Mouse (Mus musculus): ENCODE measurements around the gene Adcy10.
A peak's percentile ranks its signal among the peaks of the same experiment; 100 is the strongest.

Gene Adcy10

DNA sequence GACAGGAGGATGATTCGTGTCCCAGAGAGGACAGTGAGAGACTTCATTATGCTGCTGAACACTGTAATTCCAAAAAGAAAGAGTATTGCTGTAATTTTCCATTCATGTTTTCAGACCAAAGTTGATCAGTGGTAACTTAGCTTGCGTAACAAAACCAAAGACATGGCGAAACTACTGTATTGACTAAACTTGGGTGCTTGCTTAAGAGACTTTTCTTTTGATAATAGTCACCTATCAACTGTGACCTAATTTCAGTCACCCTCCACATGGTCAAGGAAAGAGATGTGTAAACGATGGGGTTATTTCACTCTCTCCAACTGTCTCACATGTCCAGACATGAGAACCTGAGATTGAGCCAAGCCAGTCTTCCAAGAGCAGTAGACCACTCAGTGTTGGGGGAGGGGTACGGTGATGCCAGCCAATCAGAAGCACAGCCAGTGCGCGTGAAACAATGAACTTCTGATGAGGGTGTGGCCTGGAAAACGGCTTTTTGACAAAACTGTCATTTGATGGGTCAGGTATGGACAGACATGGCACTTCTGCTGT lies at the start of gene Adcy10:
TSS of gene Adcy10 (plus strand) at position 496 of the 546 bp plus-strand sequence.
- no peak for DNase-seq (ENCODE audit: low spot score)

DNA sequence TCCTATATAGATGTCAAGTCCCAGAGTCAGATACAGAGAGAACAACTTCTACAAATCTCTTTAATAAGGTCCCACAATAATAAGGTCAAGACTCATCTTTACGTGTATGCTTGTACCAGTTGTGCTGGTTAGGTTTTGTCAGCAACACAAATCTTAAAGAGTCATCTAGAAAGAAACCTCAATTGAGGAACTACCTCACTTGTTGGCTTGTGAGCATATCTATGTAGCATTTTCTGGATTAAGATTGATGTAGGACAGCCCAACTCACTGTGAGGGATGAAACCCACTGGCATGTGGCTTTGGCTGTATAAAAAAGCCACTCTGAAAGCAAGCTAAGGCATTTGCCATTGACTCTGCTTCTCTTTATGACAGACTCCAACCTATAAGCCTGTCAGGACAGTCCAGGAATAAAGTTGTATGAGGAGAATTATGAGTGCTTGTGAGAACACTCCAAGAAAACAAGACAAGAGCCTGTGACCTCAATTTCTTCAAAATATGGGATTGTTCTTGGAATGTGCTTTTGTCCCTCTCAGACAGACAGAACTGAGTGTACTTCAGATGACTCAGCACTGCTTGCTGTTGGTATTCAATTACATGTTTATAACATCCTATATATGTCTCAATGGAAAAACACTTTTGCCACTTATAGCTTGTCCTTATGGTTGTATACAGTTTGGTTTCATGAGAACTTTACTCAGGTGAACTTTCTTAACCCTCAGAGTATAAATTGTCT lies 46.5 kb upstream of the Adcy10 start:
- no peak for DNase-seq (ENCODE audit: low spot score)

DNA sequence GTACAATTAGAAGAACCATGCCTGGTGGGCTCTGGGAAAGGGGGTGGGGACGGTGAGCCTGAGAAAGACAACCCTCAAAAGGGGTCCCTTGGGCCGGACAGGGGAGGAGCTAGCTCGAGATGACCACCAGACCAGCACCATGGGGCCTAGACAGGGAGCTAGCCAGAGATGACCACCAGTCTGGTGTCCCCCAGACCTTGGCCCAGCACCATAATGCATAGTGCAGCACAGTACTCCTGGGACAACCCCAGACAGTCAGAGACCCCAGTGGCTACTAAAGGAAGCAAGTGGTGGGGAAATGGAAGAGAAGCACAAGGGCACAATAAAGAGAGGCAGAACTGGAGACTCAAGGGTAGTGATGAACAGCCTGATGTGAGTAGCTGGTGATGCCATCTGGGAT lies 44.2 kb upstream of the Adcy10 start:
- no peak for DNase-seq (ENCODE audit: low spot score)

DNA sequence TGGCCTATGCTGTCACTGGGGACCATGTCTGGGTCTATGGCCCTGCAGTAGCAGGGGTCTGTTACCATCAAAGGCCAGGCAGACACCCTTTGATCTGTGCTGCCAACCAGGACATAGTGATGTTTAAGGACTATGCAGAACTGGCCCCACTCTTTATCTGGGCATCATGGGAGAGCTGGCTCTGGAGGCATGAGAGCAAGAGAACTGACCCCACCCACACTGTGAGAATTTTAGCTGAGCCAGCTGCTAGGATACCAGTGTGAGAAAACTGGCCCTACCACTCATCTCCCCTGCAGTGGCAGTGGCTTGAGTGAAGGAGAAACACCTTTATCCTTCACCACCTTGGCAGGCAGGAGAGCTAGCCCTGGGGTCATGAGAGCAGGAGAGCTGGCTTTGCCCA lies 43.8 kb upstream of the Adcy10 start:
- no peak for DNase-seq (ENCODE audit: low spot score)

DNA sequence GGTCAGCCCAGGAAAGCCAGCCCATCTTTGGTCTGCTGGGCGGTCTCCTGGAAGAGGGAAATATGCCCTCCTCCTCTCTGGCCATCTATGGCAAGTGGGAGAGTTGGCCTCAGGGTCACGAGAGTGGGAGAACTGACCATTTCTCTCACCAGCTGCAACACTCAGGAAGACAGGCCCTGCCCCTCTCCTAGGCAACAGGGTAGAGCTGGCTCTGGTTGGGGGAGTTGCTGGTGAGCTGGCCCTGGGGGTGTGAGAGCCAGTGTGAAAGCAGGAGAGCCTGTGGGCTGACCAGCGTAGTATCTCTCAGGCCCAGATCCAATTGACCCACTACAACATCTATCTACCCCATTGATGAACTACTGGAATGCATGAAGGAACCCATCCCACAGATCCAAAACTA lies 43.3 kb upstream of the Adcy10 start:
- DNase-seq (ENCODE audit: low spot score) = no peak

DNA sequence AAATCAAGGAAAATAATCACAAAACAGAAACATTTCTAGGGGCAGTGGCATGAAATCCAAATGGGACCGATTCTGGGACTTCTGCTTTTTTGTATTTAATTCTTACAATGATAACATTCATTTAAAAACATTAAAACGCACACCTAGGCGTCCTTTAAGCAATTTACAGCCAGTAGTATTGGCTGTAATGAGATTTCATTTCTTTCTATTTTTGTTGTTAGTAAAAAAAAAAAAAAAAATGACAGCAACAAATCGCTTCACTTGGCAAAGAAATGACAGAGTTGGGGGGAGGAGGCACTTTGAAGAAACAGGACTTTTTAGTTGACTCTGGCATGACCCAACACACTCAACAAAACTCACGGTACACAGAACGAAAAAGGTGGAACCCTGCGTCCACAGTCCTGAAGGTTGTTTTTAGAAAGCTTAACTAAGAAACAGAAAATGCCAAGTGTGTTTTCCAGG lies 25.9 kb upstream of the Adcy10 start:
- no peak for DNase-seq (ENCODE audit: low spot score)

DNA sequence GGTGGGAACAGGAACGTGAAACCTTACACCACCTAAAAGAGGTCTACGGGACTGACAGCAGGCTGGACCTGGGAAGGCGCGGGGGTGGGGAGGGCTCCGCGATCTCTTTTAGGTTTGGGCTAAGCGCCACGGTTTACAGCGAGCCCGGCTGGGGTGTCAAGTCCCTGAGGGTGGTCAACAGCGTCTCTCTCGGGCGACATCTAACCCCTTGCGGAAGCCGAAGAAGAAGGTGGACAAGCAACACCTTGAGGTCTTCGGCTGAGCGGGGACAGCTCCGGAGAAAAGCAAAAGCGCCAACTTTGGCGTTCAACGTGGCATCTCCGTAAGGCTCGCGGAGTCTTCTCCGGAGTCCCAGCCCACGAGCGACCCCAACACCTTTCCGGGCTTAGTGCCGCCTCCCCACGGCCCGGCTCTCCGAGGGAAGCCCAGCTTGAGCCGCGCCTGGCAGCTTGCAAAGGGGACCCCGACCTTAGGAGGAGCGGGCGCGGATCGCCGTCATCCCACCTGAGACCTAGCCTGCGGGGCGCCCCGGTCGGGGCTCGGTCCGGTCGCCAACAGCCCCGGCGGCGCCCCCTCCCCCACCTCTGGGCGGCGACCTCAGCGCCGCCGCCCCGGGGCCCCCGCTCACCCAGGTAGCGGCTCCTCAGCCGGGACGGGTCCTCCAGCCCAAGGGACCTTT lies 25.3 kb upstream of the Adcy10 start:
- peak; percentile 29 for DNase-seq (ENCODE audit: low spot score)

DNA sequence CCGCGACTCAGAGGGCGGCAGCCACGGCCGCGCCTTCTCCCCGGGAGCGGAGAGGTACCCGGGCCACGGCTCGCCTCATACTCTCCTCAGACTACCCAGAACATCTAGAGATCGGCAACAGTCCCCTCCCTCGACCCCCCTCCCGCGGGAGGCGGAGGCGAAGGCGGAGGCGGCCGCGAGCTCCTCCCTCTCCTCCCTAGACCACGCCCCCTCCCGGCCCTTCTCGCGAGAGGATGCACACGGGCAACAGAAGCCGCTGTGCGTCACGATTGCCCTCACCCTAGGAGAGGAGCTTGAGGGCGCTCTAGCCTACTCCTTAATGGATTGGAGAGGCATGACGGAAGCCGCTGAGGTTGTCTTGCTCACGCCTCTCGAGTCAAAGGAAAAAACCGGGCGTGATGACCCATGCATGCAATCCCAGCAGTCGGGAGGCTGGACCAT lies 24.6 kb upstream of the Adcy10 start, which contains the start of the genes Dcaf6 and Mpc2:
TSS of gene Dcaf6 (minus strand) at position 116 of the 441 bp plus-strand sequence.
TSS of gene Mpc2 (plus strand) at position 278 of the 441 bp plus-strand sequence.
- peak; percentile 98 for DNase-seq (ENCODE audit: low spot score)

DNA sequence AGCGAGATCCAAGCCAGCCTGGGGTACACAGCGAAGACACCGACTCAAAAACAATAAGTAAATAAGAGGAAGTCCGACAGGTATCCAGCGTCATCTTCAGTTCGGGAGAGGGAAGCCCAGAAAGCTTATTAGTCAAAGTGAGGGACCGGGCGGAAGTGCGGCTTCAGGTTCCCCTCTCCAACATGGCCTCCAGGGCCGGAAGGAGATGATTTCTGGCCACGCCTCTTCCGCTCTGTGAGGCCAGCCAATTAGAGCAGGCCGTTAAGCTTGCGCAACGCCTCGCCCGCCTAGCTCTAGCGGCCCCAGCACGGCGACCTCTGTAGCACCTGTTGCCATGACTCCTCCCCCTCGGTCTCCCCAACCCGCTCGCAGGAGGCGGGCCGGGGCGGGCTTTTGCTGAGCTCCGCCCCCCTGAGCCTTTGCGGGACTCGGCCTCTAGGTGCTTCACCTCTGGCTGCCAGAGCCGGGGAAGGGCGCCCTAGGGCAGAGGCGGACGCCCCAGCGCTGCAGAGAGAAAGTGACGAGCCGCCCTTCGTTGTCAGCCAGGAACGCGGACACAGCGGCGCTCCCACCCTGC lies 24.1 kb upstream of the Adcy10 start:
- DNase-seq (ENCODE audit: low spot score) = peak; percentile 99

DNA sequence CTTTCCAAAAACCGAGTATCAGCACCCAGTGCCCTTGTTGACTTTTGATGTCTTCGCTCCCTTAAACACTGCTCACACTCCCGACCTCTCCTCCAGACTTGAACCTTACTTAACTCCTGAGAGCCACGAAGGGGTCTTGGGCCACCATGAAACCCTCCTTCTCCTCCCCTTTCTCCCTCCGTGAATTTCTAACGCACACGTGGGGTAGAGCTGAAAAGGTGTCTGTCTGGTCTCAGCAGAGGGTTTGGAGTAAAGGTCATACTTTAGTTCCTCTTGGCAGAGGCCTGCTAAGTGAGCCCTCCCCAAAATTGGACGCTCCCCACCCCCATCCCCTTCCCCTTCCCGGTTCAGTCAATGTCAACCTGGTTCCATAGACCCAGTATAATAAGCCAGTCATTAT lies 23.3 kb upstream of the Adcy10 start:
- DNase-seq (ENCODE audit: low spot score) = no peak

DNA sequence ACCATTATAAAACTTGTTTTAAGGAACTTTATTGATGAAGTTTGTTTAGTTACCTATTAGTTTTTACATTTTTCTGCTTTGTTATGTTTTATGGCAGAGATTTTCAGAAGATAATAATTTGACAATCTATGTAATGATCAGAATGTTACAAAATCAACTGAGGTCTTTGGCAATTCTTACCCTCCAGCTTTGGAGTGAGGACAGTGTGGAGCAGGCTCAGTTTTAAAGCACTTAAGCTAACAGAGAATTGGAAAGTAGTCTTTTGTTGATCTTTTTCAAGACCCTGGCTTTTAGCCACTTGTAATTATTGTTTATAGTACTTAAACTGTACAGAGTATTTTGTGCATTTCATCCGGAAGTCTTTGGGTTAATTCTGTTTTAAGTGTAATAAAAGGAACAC lies 22.1 kb upstream of the Adcy10 start:
- no peak for DNase-seq (ENCODE audit: low spot score)

DNA sequence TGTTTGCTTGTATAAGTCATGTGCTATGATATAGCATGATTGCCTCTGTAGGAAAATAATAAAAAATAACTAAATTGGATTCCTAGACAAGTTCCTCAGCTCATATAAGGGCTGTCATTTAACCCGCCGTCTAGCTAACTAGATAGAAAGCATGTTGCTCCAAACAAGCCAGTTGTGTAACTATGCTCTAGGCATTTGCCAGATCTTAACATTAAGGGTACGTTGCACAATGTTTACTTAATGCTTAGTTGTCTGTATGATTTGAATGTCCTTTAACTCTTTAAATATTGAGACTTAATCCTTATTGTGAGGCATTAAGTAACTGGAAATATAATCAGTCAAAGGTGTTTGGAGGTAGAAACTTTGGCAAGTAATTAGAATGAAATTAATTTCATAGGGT lies 20.4 kb upstream of the Adcy10 start:
- no peak for DNase-seq (ENCODE audit: low spot score)

DNA sequence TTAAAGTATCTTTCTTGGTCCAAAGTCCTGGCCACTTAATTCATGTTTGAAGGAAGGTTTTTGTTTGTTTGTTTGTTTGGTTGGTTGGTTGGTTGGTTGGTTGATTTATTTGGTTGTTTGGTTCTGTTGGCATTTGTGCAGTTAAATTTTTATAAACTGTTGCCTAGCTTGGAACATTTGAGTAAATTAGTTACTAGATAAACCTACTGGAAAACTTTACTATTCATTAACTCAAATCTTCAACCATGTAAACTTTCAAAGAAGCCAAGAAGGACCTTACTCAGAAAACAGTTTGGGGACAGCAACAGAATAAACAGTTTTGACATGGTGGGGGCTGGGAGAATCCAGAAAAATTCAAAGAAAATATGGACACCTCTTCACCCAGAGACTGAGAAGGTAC lies 16.0 kb upstream of the Adcy10 start:
- no peak for DNase-seq (ENCODE audit: low spot score)

DNA sequence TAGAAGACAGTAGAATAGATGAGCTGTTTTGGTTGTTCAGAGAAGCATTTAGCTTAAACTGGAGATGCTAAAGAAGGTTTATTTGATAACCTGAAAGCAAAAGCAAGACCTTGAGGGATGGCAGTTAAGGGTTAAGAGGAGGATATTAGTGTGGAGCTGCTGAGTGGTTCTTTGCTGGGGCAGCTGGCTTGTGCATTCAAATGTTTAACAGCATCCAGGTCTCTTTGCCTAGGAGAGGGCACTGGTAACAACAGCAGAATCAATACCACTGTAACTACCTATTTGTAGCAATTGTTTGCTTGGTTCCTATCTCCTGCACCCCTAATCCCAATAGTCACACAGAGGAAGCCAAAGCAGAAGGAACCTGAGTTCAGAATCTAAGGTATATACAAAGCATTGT lies 15.3 kb upstream of the Adcy10 start:
- no peak for DNase-seq (ENCODE audit: low spot score)

DNA sequence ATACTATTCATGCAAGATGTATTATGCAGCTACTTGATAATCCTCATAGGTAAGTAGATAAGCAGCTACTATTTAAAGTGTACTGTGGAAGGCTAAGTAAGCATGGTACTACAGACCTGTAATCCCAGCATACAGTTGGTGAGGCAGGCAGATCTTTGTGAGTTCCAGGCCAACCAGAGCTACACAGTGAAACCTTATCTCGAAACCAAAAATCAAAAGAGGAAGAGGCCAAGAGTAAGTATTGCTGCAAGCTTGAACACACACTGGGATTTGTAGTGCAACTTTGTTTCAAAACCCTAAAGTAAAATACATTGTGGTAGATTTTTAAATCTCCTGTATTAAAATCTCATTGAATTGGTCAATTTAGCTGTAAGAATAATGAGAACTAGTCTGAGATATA lies 13.5 kb upstream of the Adcy10 start:
- no peak for DNase-seq (ENCODE audit: low spot score)

DNA sequence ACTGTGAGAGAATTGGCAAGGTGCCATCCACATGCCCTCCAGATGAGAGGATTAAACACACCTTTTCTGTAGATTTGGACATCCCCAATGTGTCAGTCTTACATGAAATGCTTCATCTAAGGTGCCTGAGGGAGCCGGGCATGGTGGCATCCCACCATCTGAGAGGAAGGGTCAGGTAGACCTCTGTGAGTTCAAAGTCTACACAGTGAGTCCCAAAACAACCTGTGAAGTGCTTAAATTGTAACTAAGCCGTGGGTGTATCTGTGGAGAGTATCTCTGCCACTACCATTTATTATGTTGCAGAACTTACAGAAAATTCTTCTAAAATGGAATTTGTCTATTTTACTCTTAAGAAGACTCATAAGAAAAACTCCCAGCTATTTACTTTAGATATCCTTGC lies 1.1 kb downstream of the Adcy10 start:
- DNase-seq (ENCODE audit: low spot score) = no peak

DNA sequence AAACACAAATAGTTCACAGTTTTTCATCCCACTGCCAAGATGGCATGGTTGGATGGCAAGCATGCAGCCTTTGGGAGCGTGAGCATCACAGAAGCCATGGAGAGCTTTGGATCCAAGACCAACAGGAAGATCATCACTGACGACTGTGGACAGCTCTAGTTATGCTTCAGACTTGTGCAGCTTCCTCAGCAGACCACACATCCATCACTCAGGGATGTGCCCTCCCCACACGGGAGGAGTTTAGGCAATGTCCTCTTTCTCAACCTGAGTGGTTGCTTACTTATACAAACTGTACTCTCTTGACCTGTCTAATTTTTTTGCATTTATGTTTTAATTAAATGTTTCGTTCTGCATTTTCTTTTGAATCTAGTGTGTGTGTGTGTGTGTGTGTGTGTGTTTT lies 4.2 kb downstream of the Adcy10 start:
- no peak for DNase-seq (ENCODE audit: low spot score)

DNA sequence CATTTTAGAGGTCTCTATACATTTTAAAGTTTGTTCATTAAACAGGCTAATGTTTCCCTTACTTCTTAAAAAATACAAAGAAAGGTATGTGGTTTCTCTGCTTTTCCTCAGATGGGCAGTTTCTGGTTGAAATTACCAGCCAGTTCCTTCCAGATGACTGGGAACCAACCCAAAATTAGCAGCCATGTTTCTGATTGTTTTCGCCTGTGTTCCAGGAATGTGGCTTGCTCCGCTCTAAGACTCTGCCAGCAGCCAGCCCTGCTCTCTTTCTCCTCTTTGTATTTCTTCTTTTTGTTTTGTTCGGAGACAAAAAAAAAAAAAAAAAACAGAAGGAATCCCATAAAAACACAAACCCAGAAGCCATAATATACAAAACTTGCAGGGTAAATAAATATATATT lies 13.9 kb downstream of the Adcy10 start:
- DNase-seq (ENCODE audit: low spot score) = no peak

DNA sequence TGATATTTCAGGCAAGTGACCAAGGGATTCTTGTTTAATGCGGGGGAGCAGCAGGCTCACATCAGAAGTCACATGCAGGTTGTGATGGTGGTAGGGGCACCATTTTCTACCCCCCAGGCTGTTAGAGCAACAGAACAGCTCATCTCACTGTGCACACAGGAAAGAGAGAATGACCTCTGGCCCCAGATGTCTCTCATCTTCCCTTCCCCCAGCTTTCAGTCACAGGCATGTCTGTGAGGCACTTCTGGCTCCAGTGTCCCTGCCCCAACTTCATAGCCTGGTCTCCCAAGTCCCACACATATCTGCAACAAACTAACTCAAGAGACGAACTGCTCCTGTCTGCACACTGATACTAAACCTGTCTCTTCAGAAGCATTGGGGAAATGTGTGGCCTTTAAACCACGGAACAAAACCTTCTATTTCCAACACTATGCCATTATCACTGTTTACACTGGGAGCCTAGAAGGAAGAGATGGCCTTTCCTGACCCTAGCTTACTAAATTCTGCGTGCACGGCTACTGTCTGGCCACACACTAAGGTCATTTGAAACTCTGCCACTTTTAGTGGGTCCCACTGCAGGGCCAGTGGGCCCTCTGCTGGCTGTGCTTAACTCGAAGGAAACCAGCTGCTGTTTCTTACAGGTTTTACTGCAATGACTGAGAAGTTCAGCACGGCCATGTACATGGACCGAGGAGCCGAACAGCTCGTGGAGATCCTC lies 18.5 kb downstream of the Adcy10 start:
- no peak for DNase-seq (ENCODE audit: low spot score)

DNA sequence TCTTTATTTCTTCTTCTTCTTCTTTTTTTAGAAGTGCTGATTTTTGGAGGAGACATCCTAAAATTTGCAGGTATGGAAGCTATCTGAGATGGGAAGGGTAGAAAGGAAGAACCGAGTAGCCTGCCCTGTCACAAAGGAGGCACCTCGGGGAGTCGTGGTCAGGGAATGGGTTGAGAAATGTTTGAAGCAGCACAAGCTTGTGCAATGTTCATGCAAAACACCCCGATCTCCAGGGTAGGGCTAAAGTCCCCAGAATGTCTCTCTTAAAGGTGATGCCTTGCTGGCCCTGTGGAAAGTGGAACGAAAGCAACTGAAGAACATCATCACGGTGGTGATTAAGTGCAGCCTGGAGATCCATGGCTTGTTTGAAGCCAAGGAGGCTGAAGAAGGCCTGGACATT lies 21.3 kb downstream of the Adcy10 start:
- no peak for DNase-seq (ENCODE audit: low spot score)

DNA sequence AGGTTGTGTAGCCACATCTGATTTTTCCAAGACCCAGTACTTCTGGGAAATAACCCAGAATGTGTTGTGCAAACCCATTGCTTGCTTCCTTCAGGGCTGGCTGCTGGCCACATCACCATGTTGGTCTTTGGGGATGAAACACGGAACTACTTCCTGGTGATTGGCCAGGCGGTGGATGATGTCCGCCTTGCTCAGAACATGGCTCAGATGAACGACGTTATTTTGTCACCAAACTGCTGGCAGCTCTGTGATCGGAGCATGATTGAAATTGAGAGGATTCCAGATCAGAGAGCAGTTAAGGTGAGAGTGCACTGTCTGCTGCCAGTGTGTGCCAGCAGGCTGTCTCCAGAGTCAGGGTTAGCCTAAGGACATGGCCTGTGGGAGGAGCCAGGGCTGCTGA lies 25.2 kb downstream of the Adcy10 start:
- no peak for DNase-seq (ENCODE audit: low spot score)

DNA sequence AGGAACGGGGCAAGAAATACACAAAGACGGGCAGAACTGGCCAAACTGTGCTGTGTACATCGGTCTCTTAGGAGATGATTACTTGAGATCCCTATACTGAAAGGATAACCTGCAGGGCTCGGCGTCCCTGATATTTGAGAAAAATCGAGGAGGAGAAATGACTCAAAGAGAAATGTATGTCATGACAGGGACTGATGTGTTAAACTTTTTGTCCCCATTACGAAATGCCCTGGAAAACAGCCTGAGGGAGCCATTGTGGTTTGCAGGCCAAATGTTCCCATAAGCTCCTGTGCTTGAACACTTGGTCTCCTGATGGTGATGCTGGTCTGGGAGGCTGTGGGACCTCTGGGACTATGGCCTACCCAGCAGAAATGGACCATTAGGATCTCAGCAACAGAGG lies 35.7 kb downstream of the Adcy10 start:
- DNase-seq (ENCODE audit: low spot score) = no peak
